Mouse (Mus musculus) MEL (cell line): Measurements from ENCODE around the gene Gm17655.

Experiments
- HCFC1 ChIP-seq: IDR thresholded peaks from 2 replicates; pipeline ENCODE4 v1.6.1; 2012; ENCODE audit warnings: low read depth, mild to moderate bottlenecking, inconsistent platforms, low read length, improper control_type of control experiment, moderate library complexity
- MAX ChIP-seq: IDR thresholded peaks from 2 replicates; pipeline ENCODE4 v1.6.1; 2011; ENCODE audit warnings: low read length, improper control_type of control experiment
- POLR2A ChIP-seq, 2 experiments: IDR thresholded peaks; 2 replicates each; pipeline ENCODE4 v1.6.1; 2011 to 2012; ENCODE audit warnings: low read length in 2 of 2, mild to moderate bottlenecking in 2 of 2, control low read depth in 1 of 2, improper control_type of control experiment in 1 of 2, low read depth in 1 of 2, moderate library complexity in 1 of 2; ENCODE audit not compliant: control insufficient read depth in 1 of 2, insufficient read depth in 1 of 2, poor library complexity in 1 of 2

GRCm38 (mm10) chr5:110106901-110107564, 34.7 kb upstream of the Gm17655 start:
- TF ChIP-seq MAX (no peak), POLR2A (IDR thresholded peaks at IDR 0.05; ENCODE audit: control insufficient read depth in 1 of 2, insufficient read depth in 1 of 2, low read depth in 1 of 2, low read length in 2 of 2, poor library complexity in 1 of 2) (no peak), HCFC1 (no peak)
